Mouse (Mus musculus): Measurements from ENCODE around the gene D1Pas1.

DNA sequence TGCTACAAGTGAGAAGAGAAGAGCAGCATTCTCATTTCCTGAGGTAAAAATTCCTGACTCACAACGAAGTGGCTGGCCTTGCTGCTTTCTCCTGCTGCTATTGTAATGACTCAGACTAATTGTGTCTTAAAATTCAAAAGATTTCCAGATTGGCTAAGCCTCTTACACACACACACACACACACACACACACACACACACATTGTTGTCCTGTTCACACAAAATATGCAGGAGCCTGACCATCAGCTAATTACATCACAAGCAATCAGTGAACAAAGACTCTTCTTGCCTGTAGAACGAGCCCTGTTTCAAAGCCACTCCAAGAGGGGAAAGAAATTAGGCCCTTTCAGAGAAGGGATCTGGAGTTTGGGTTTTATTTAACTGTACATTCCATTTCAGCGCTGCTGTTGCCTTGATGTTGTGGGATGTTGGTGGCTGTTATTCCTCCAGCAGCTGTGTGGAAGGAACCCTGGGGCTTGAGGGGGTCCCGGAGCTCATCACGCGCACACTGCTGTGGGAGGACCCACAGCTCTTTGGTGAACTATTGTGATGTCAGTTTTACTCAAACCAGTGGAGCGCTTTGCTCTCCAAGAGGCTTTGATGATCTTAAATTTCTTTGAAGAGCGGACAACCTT, 40.8 kb upstream of the D1Pas1 start:
- TF ChIP-seq CTCF (IDR thresholded peaks at IDR 0.05; ENCODE audit: low read depth, low read length): no peak
- TF ChIP-seq GATA1 (IDR thresholded peaks at IDR 0.05; ENCODE audit: borderline replicate concordance, low read length): no peak
- TF ChIP-seq POLR2AphosphoS5 (IDR thresholded peaks at IDR 0.05; ENCODE audit: insufficient replicate concordance, low read depth, low read length): no peak

All from G1E (cell line).